Comparison of ENCODE assay signal across 8 mouse cellular contexts in genomic region chr7:36133658-36134143, GRCm38 (mm10).
DNase-seq lines count a peak whose midpoint lies in the region; ATAC-seq lines count a peak whose summit lies in the region.

No protein-coding gene starts in this region.

- H3K27me3 ChIP-seq in limb, embryonic 13.5 days = no peaks in the 10 kb centered on the region
- H3K27me3 ChIP-seq in neural tube, embryonic 14.5 days (ENCODE audit: control insufficient read depth, insufficient read depth, low read length) = no peaks in the 10 kb centered on the region

- peak overlapping the region; percentile 19 for H3K4me2 ChIP-seq in limb, embryonic 13.5 days (replicated peaks)
- H3K4me2 ChIP-seq in neural tube, embryonic 14.5 days (ENCODE audit: low read depth, low read length) = 0 out of 2 replicates have a peak overlapping the region, but pooled peaks have one; percentile 14

- no peak overlapping the region for H3K9ac ChIP-seq in limb, embryonic 13.5 days
- no peak overlapping the region for H3K9ac ChIP-seq in neural tube, embryonic 14.5 days (replicated peaks; ENCODE audit: low read depth, low read length)

- peak; percentile 23 for DNase-seq in adrenal gland, postnatal 10 days
- DNase-seq in embryo, embryonic 10 days (ENCODE audit: low spot score) = peak; percentile 43
- peak; percentile 21 to 30 for DNase-seq in heart, postnatal 10 days
- no peak for DNase-seq in left cerebral cortex, adult 9 months (ENCODE audit: low spot score in 2 of 2)
- no peak for DNase-seq in thymus, postnatal 4 days

- no peaks in the 10 kb centered on the region for H3K9me3 ChIP-seq in limb, embryonic 13.5 days
- H3K9me3 ChIP-seq in neural tube, embryonic 14.5 days (ENCODE audit: control insufficient read depth, low read length) = no peaks in the 10 kb centered on the region

- no peak overlapping the region for H3K27ac ChIP-seq in limb, embryonic 13.5 days
- H3K27ac ChIP-seq in neural tube, embryonic 14.5 days (ENCODE audit: low read depth, low read length) = peak overlapping the region; percentile 67

- no peak overlapping the region for H3K4me3 ChIP-seq in limb, embryonic 13.5 days
- no peak overlapping the region for H3K4me3 ChIP-seq in neural tube, embryonic 14.5 days (ENCODE audit: low read depth, low read length)

- peaks cover 35% of the 10 kb centered on the region for H3K4me1 ChIP-seq in limb, embryonic 13.5 days
- H3K4me1 ChIP-seq in neural tube, embryonic 14.5 days (ENCODE audit: control insufficient read depth, insufficient read depth, low read length) = peaks cover 9% of the 10 kb centered on the region

- peak; percentile 20; the same call in 1 of the 2 replicates for ATAC-seq in limb, embryonic 13.5 days (ENCODE audit: low FRiP score, low read depth)
- peak; percentile 52; the same call in 1 of the 2 replicates for ATAC-seq in neural tube, embryonic 14.5 days (ENCODE audit: low read depth)
- ATAC-seq in granulocyte monocyte progenitor cell, adult 5-6 weeks (replicated peaks; ENCODE audit: poor library complexity, severe bottlenecking) = no peak

- H3K36me3 ChIP-seq in limb, embryonic 13.5 days = no peaks in the 10 kb centered on the region
- no peaks in the 10 kb centered on the region for H3K36me3 ChIP-seq in neural tube, embryonic 14.5 days (ENCODE audit: control insufficient read depth, insufficient read depth, low read length)

- WGBS in limb, embryonic 13.5 days = 6% methylated on average over 8 of the region's 8 CpGs
- 4% methylated on average over 8 of the region's 8 CpGs for WGBS in neural tube, embryonic 14.5 days

- intact Hi-C loops in heart, postnatal 10 days (cut with DNase I) = no loop called here

Comparison
In these comparisons a context has a peak if more than half of its experiments do, and no peak if none do; other contexts are left out.
1. DNase-seq: peak in adrenal gland, postnatal 10 days (single experiment), embryo, embryonic 10 days (single experiment) and heart, postnatal 10 days (2 of 2); none in left cerebral cortex, adult 9 months (0 of 2) and thymus, postnatal 4 days (single experiment).